Mouse (Mus musculus) liver, adult 2 months (tissue): Measurements from ENCODE around the gene Fgfr2. TPM values are rescaled to one million over a fixed set of nuclear protein-coding genes. Genes with fewer than 3 reads are reported as not detected.

Source experiments
- DNase-seq: peaks from one replicate; pipeline ENCODE4 v3.0.0-alpha.2; 2011; ENCODE audit warnings: low read depth, low spot score; ENCODE audit errors: extremely low read depth
- H3K27ac ChIP-seq: fragments of 200-500 bp; replicated peaks from 2 replicates; pipeline ENCODE4 v1.5.1; 2012; ENCODE audit warnings: low read depth, mild to moderate bottlenecking, control low read depth, inconsistent platforms, low read length; ENCODE audit not compliant: insufficient read depth
- H3K27me3 ChIP-seq: fragments of 200-500 bp; 2 replicates; pipeline ENCODE4 v1.6.1; 2012; ENCODE audit warnings: mild to moderate bottlenecking, moderate library complexity, low read length, inconsistent platforms; ENCODE audit not compliant: control insufficient read depth, insufficient read depth
- H3K36me3 ChIP-seq: fragments of 200-500 bp; 2 replicates; pipeline ENCODE4 v1.6.1; 2012; ENCODE audit warnings: low read length, inconsistent platforms; ENCODE audit not compliant: control insufficient read depth, insufficient read depth
- H3K4me1 ChIP-seq: fragments of 200-500 bp; 2 replicates; pipeline ENCODE4 v1.6.1; 2011; ENCODE audit warnings: low read length; ENCODE audit not compliant: control insufficient read depth, insufficient read depth
- H3K4me3 ChIP-seq: fragments of 200-500 bp; 2 replicates; pipeline ENCODE4 v1.5.1; 2011; ENCODE audit warnings: low read depth, mild to moderate bottlenecking, control low read depth, low read length, moderate library complexity; ENCODE audit not compliant: insufficient read depth
- H3K79me2 ChIP-seq: fragments of 200-500 bp; 2 replicates; pipeline ENCODE4 v1.6.1; 2012; ENCODE audit warnings: inconsistent platforms, mild to moderate bottlenecking, low read length, moderate library complexity; ENCODE audit not compliant: control insufficient read depth, insufficient read depth
- H3K9ac ChIP-seq: fragments of 200-500 bp; 2 replicates; pipeline ENCODE4 v1.6.1; 2012; ENCODE audit warnings: low read depth, mild to moderate bottlenecking, control low read depth, inconsistent platforms, low read length
- CTCF ChIP-seq: fragments of 200-500 bp; IDR thresholded peaks from 2 replicates; pipeline ENCODE4 v1.5.1; 2011; ENCODE audit warnings: low read depth, low read length, control low read depth
- POLR2A ChIP-seq: fragments of 200-500 bp; IDR thresholded peaks from 2 replicates; pipeline ENCODE4 v1.6.1; 2011; ENCODE audit warnings: low read length, control low read depth; ENCODE audit not compliant: insufficient read depth; ENCODE audit errors: extremely low read depth
- WGBS: fragments of 180-500 bp; shearing (Covaris S2); methylation state at CpG from one replicate; pipeline ENCODE4 v1.1.7; 2018; 5-methylcytosine and 5-hydroxymethylcytosine counted together
- polyA plus RNA-seq: library from polyadenylated mRNA; depleted of rRNA; stranded (reverse); fragments of >200 nt; gene quantifications from 2 replicates; pipeline ENCODE4 v1.2.3, GENCODE M21; 2012
- total RNA-seq: library from RNA; depleted of rRNA; stranded (reverse); fragments of >200 nt; gene quantifications from 2 replicates; pipeline ENCODE4 v1.2.3, GENCODE M21; 2014

Gene Fgfr2
- total and polyA plus RNA-seq, 2 experiments, result 16.7 to 35.2 TPM

DNA sequence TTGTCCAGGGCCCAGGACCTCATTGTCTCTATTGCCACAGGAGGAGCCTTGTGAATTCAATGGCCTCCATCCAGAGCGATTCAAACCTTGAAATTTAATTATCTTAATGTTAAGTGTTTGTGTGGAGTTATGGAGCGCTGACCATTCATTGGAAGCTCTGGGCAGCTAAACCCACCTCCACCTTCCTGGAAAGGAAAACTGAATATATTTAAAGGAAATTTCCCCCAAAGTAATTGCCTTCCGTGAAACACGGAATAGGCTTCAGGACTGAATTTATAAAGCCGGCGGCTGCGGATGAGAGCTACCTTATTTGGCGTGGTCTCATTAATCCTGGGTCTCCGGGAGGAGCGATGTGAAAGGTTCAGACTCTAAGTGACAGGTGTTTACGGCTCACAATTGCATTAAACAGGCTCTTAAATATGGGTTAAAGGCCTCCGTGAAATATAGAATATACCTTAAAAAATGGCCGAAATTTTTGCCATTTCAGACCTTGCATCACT is 1479.8 kb downstream of the Fgfr2 start:
- 0 out of 2 replicates have a peak, but pooled peaks cover 2% of the 10 kb centered on the region for H3K27me3 ChIP-seq
- H3K79me2 ChIP-seq, result no peaks in the 10 kb centered on the region
- DNase-seq, result no peak
- no peaks in the 10 kb centered on the region for H3K36me3 ChIP-seq
- no peak overlapping the region for H3K27ac ChIP-seq
- 41% methylated on average over 13 of the region's 13 CpGs for WGBS
- no peak for TF ChIP-seq POLR2A
- no peak for TF ChIP-seq CTCF
- H3K4me1 ChIP-seq, result no peaks in the 10 kb centered on the region
- H3K9ac ChIP-seq, result no peak overlapping the region
- H3K4me3 ChIP-seq, result no peak overlapping the region

DNA sequence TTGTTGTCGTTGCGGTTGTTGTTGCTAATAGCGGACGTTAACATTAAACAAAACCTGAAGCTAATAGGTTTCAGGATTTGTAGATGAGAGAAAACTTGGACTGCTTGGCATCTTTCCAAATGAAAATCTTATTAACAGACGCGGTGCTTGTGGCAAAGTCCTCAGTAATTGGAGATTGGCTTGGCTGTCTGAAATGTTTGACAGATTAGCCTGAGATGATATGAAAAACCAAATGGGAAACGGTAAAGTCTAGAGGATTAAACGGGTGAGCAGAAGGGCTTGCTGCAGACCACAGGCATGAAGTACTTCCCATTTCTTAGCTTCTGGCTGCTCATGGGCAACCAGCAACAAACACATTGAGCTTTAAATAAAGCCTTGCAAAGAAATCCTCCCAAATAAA is 1493.6 kb downstream of the Fgfr2 start:
- H3K79me2 ChIP-seq, result no peaks in the 10 kb centered on the region
- 86% methylated on average over 8 of the region's 8 CpGs for WGBS
- H3K4me1 ChIP-seq, result no peaks in the 10 kb centered on the region
- DNase-seq, result no peak
- H3K36me3 ChIP-seq, result no peaks in the 10 kb centered on the region
- H3K27me3 ChIP-seq, result no peaks in the 10 kb centered on the region
- H3K9ac ChIP-seq, result no peak overlapping the region
- no peak overlapping the region for H3K27ac ChIP-seq
- H3K4me3 ChIP-seq, result no peak overlapping the region
- TF ChIP-seq CTCF (no peak), POLR2A (no peak)

DNA sequence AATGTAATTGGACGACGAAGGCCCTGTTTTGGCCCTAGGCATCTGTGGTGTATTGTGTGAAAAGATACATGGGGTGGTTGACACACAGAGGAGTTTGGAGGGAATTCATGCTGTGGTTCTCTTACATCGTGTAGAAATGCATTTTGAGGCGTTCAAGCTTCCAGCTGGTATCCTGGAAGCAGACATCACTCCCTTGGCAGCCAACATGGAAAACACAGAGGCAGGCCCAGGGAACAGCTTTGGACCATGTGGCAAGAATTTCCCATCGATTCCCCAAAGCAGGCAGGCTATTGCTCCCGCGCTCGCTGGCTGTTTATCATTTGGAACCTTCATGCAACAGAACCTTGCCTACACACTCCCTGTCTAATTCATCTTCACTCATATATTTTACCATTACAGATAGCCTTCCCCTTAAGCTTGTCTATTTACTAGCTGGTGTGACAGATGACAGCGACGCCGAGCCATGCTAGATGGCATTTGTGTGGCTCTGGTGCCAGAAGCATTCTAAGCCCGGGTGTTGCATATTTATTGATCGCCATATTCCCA is 1494.2 kb downstream of the Fgfr2 start:
- Histone ChIP-seq H3K27me3 (no peaks in the 10 kb centered on the region), H3K79me2 (no peaks in the 10 kb centered on the region), H3K4me3 (no peak overlapping the region), H3K36me3 (no peaks in the 10 kb centered on the region), H3K27ac (no peak overlapping the region), H3K4me1 (no peaks in the 10 kb centered on the region), H3K9ac (no peak overlapping the region)
- no peak for TF ChIP-seq POLR2A
- TF ChIP-seq CTCF, result no peak
- DNase-seq, result no peak
- 90% methylated on average over 13 of the region's 13 CpGs for WGBS

DNA sequence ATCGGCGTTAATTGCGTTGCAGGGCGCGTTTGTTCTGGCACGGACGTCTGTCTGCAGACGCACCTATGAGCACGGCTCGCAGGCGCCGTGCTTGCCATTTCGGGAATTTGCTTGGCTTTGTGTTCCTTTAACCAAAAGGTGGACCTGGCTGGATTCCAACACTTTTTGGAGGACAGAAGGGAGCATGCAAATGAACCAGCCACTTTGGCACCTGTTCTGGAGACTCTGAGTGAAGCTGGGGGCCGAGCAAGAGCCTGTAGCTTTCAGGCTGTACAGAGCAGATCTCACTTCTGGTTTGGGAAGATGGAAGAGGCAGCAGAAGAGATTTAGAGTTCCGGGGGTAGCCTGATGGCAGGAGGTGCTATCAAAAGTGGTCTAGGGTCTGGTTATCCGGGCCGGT is 1494.8 kb downstream of the Fgfr2 start:
- 88% methylated on average over 17 of the region's 17 CpGs for WGBS
- Histone ChIP-seq H3K4me1 (no peaks in the 10 kb centered on the region), H3K27ac (no peak overlapping the region), H3K27me3 (no peaks in the 10 kb centered on the region), H3K79me2 (no peaks in the 10 kb centered on the region), H3K36me3 (no peaks in the 10 kb centered on the region), H3K9ac (no peak overlapping the region), H3K4me3 (no peak overlapping the region)
- TF ChIP-seq CTCF (no peak), POLR2A (no peak)
- no peak for DNase-seq

DNA sequence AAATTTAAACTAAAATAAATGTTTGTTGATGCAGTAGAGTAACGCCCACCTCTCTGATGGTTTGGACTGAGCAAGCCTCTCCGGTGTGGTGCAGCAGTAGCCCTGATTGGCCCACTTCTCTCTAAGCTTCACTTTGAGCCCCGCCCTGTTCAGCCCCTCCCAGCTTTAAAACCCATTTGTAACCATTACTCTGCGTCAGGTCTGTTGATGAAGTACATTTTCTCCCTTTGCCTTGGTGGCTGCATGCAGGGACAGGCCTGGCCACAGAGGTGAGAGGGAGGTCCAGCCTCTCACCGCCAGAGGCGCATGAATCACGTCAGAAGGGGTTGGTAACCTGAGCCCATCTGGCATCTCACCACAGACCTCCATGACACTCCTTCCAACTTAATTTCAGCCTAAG is 1513.5 kb downstream of the Fgfr2 start:
- H3K27me3 ChIP-seq, result no peaks in the 10 kb centered on the region
- H3K4me3 ChIP-seq, result no peak overlapping the region
- no peak overlapping the region for H3K27ac ChIP-seq
- no peaks in the 10 kb centered on the region for H3K79me2 ChIP-seq
- no peaks in the 10 kb centered on the region for H3K36me3 ChIP-seq
- TF ChIP-seq POLR2A, result no peak
- no peak for TF ChIP-seq CTCF
- H3K4me1 ChIP-seq, result no peaks in the 10 kb centered on the region
- H3K9ac ChIP-seq, result no peak overlapping the region
- no peak for DNase-seq
- 35% methylated on average over 7 of the region's 7 CpGs for WGBS

DNA sequence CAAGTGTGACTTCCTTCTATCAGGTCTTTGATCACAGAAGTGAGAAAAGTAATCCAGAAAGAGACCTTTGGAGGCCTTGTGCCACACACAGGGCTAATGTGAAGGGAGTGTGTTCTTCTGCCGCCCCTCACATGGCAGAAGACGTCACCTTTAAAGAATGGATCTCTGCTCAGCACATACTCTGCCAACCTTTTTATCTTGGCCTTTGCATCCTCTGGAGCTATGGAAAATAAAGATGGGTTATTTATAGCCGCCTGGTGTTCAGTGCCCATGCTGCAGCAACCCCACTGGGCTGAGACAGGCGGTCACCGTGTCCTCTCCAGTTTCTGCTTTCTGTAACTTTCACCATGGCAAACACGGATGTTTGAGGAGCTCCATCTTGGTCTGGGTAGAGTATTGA is 1515.1 kb downstream of the Fgfr2 start:
- H3K27ac ChIP-seq, result no peak overlapping the region
- no peaks in the 10 kb centered on the region for H3K27me3 ChIP-seq
- H3K36me3 ChIP-seq, result no peaks in the 10 kb centered on the region
- H3K4me1 ChIP-seq, result no peaks in the 10 kb centered on the region
- no peak overlapping the region for H3K4me3 ChIP-seq
- DNase-seq, result no peak
- WGBS, result 83% methylated on average over 6 of the region's 6 CpGs
- no peak for TF ChIP-seq POLR2A
- H3K9ac ChIP-seq, result no peak overlapping the region
- H3K79me2 ChIP-seq, result no peaks in the 10 kb centered on the region
